Mouse (Mus musculus) ES-Bruce4 (cell line): Measurements from ENCODE around the gene Itgav.

Source experiments
- CTCF ChIP-seq: IDR thresholded peaks from one replicate; pipeline ENCODE4 v1.8.1; 2011; ENCODE audit warnings: low read depth, low read length
- EP300 ChIP-seq: IDR thresholded peaks from 2 replicates; pipeline ENCODE4 v1.6.1; 2011; ENCODE audit warnings: low read depth, low read length; ENCODE audit not compliant: insufficient read depth

DNA sequence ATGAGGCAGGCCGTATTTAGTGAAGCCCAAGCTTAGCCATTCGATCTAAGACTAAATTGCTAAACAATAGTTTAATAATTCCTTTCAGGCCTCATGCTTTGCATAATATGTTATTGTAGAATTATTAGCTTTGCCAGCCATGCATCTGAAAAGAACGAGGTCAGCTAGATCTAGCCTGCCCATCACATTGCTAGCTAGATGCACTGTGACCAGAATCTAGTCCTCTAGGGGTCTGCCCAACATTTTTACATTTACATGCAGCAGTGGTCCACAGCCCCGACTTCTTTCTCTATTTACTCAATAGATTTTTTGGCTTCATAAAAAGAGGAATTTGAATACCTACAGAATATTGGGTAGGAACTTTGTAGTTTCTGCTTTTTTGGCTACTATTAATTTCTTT is 67.9 kb downstream of the Itgav start:
- TF ChIP-seq CTCF: no peak
- no peak for TF ChIP-seq EP300
